Mouse (Mus musculus) heart, postnatal 14 days (tissue): ENCODE measurements at regions not wholly inside any gene's neighbourhood (a gene's known extent, or its start where the extent isn't known, plus 50 kb on each side); places are given as distances from the start of the nearest gene placed in this dataset.
A peak's percentile ranks its signal among the peaks of the same experiment; 100 is the strongest.

Experiments
- DNase-seq, 2 experiments: peaks; one replicate each; pipeline ENCODE4 v3.0.0; 2021 to 2022
- intact Hi-C: fragments of 180-260 bp; cut with DNase I; formaldehyde crosslinking; loops from one replicate; pipeline ENCODE4 v1.15.1; 2025

DNA sequence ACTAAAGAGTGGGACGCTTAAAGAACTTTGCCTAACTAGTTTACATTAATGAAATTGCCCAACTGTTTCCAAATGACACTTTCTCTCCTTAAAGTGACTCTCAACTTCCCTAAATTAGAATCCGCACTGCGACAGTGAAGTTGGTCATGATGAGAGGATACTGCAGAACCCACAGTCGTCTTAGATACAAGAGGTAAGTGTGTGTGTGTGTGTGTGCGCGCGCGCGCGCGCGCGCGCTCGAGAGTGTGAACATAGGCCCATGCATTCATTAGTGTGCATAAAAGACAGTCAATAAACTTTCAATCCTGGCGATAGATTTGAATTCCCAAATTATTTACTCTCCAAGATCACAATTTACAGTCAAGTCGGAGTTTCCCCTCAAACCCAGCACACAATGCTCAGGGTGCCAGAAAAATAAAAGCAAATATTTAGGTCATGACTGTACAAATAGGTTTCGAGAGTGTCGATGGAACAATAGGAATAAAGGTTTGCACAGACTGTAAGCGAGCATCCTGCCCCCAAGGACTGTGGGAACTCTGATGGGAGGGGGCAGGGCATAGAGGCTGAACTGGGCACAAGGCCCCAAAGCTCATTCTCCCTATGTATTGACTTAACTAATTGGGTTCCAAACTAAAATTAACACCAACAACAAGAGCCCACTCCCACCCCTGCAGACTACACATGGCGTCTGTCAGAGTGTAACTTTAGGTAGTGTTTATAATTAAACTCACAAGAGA, 282.2 kb upstream of the Irx2 start:
- no peak for DNase-seq
- intact Hi-C loops: no loop called here

GRCm38 (mm10) chr13:72346944-72347586, 281.6 kb upstream of the Irx2 start:
- intact Hi-C loops: no loop called here

GRCm38 (mm10) chr13:72352641-72353181, 275.9 kb upstream of the Irx2 start:
- intact Hi-C loops: no loop called here
- DNase-seq: no peak

More at GRCm38 (mm10) chr13:72346944-72347586, 281.6 kb upstream of the Irx2 start:
- DNase-seq: no peak

DNA sequence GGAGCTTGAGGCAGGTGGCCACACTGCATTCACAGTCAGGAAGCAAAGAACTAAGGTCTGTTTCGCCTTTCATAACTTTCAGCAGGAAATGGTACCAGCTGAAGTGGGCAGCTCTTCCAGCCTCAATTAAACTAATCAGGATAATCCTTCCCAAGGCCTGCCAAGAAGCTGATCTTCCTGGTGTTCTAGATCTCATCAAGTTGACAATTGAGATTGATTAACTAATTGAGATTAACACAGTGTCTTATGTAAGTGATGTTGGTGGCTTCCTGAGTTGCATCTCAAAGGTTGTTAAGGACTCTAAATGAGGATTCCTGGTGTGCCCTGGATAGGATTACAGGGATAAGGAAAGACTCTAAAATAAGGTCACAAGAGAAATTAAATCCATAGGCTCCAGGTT, 273.3 kb upstream of the Irx2 start:
- intact Hi-C loops: no loop called here
- DNase-seq: no peak

GRCm38 (mm10) chr13:72355821-72356220, 272.8 kb upstream of the Irx2 start:
- no peak for DNase-seq
- intact Hi-C loops: no loop called here

DNA sequence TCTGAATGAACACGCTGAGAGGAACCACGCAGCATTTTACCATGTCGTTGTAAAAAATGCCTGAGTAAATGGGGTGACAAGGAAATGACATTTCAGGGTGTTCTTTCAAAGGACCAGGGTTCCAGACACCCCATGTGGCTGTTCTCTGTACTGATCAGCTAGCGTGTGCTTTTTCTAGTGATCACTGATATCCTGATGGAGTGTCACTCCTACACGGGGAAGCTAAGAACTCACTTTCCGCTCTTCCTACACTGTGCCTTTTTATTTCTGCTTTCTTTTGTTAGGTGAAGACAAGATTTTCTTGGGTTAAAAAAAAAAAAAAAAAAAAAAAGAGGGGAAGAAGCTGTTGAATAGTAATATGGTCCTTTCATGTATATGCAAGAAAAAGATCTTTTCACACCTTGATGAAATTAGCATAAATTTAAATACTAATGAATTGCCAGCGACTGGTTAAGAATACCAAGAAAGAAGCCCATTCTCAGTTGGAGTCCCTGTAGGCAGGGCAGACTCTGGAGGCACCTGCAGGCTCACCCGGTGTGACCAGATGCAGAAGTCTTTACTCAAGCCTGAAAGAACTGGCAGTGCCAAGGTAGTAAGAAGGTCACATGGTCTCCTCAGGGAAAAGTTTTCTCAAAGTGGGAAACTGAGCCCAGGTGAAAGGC, 270.2 kb upstream of the Irx2 start:
- intact Hi-C loops: no loop called here
- no peak for DNase-seq

DNA sequence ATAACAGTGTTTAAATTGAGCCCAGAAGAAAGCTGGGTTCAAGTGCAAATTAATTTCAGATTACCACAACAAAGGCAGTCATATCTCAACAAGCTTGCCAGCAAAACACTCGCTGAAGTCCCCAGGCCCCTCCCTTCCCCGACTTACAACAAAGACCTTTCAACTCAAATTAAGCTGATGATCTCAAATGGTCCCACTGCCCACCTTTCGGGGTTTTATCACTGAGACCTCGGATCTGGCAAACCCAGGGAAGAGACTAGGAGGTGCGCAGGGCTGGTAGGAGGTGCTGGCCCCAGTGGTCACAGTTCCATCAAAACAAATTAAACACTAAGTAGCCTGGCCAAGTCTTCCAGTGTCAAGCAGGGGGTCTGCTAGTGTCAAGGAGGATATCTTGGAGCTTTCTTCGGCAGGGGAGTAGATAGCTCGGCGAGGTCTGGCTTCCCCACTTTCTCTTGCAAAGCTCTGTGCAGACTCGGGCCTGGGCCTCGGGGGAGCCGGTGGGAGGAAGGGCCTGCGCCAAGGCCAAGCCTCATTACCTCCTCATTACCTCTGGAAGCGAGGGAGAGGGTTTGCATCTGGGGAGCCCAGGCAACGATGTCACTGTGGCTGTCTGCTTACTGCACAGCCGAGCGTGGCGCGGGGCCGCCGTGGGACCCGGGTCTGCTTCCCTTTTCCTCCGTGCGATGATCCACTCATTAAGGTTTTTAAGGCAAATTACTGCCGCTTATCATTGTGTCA, 262.9 kb upstream of the Irx2 start:
- DNase-seq: no peak
- intact Hi-C loops: no loop called here

- DNase-seq: no peak
- intact Hi-C loops: no loop called here
These were observed 262.3 kb upstream of the Irx2 start for GRCm38 (mm10) chr13:72366281-72366680.

DNA sequence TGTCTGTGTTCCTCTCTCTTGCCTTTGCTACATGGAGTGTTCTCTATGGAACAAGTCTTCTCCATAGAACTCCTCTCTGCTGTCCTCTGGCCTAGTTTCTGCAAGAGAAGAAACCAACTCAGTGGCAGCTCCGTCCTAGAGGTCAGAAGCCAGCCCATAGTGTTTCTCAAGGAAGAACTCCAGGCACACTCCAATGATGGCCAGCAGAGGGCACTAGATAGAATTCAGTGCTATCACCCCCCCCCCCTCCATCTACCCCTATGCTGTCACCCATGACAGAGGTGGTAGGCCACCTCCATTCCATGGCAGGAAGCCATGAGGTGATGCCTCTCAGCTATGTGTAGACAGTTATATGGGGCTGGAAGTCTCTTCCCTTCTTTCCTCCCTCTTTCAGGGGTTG, 258.5 kb upstream of the Irx2 start:
- no peak for DNase-seq
- intact Hi-C loops: no loop called here

GRCm38 (mm10) chr13:72370997-72371396, 257.6 kb upstream of the Irx2 start:
- DNase-seq: peak; percentile 4 to 16
- intact Hi-C loops: no loop called here

- intact Hi-C loops: no loop called here
- DNase-seq: no peak
These were observed 235.3 kb upstream of the Irx2 start for GRCm38 (mm10) chr13:72393366-72393765.

GRCm38 (mm10) chr13:72400677-72401076, 227.9 kb upstream of the Irx2 start:
- no peak for DNase-seq
- intact Hi-C loops: no loop called here

DNA sequence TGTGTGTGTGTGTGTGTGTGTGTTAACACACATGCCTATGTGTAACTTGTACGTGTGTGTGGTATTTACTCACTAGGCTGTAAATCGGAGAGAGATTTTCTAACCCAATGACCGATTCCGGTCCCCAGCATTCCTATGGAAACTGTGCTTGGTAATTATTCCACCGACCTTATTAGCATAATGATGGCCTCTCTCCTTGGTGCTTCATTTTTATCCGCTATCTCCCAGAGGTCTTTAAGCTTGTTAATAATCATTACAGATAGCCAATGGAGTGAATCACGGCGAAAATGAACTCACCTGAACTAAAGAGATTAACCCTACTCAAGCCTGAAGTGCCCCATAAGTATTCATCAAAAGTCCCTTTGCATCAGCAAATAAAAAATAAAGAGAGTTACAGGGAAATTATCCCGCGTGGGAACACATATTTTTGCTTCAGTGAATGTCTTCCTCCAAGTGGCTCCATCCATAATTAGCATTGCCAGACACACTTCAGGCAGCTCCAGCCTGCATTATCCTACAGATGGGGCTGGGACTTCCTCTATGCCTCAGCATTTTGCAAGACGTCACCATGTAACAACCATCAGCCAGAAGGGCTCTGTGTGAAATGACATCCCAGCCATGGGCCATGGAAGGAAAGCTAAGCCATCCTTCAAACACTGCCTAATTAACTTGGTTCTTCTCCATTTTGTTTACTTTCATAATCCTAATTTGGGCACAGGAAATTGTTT, 219.2 kb upstream of the Irx2 start:
- intact Hi-C loops: no loop called here
- DNase-seq: no peak

GRCm38 (mm10) chr13:72412656-72413055, 216.0 kb upstream of the Irx2 start:
- intact Hi-C loops: no loop called here

DNA sequence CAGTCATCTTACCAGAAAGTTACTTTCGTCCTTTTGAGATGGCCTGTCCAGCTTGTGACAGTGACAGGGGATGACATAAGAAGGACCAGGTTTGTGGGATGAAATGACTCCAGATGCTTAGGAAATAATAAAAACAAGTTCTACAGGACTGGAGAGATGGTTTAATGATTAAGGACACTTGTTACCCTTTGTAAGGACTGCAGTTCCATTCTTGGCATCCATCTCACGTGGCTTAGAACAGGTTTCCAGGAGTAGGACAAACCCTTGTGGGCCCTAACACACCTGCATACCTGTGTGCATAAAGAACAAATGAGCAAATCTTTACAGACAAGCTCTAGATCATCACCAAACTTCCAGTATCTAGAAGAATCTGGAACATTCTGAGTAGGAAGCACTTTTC, 211.6 kb upstream of the Irx2 start:
- no peak for DNase-seq
- intact Hi-C loops: no loop called here

More at GRCm38 (mm10) chr13:72412656-72413055, 216.0 kb upstream of the Irx2 start:
- DNase-seq: no peak

DNA sequence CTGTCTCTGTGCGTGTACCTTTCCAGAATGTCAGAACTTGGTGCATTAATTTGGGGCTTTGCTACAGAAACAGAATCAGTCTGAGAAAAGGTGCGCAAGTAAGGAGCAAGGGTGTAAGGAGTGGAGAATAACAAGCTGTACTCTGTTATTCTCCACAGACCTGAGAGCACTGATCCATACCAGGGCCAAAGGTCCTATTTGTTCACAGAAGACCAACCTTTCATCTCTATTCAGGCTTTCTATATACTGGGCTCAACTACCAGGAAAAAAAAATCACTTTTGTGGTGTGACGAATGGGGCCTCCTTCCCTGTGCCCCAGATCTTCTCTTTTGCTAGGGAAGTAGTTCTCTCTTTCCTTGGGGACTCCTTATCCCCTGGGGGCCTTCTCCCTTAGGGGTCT, 210.8 kb upstream of the Irx2 start:
- intact Hi-C loops: no loop called here

GRCm38 (mm10) chr13:72418285-72418684, 210.3 kb upstream of the Irx2 start:
- no peak for DNase-seq
- intact Hi-C loops: no loop called here

More for the DNA sequence above, 210.8 kb upstream of the Irx2 start:
- DNase-seq: no peak

DNA sequence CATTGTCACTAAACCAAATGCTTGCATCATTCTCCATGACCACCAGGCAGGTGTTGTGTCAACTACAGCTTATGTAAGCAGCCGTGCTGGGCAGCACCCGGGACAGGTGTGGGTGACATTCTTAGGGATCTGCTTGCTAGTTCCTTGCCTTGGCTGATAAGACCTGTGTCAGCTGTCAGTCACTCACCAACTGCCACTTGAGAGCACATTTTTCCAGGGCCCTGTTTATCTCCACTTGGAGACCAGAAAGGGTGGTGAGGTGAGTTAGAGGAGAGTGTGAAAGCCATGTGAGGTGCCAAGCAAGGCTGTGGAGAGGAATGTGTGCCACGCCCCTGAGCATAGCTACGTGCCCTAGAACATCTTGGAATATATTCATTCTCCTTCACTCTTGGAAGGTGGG, 209.1 kb upstream of the Irx2 start:
- DNase-seq: peak in 1 of 2 experiments; percentile 14

GRCm38 (mm10) chr13:72425917-72426316, 202.7 kb upstream of the Irx2 start:
- no peak for DNase-seq
- intact Hi-C loops: no loop called here

More for the DNA sequence above, 209.1 kb upstream of the Irx2 start:
- intact Hi-C loops: no loop called here

GRCm38 (mm10) chr13:72445336-72445735, 183.3 kb upstream of the Irx2 start:
- intact Hi-C loops: no loop called here
- DNase-seq: no peak
